In the genomic region with DNA sequence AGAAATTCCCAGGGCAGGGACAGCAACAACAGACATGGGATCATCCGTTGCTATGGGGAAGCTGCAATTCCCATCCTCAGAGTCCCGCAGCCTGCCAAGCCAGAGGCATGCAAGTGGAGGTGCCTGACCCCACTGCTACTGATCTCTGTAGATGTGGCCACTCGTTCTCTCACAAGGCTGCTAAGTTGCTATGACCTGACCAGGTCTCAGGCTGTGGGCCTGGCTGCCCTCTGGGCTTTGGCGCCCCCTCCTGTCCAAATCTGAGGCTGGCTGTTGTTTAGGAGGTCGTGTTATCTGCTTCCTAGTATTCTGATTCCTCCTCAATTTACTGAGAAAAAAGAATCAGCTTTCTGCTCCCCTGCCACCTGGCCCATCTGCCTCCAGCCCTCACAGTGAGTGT, we compare ENCODE assay signal across 8 mouse cellular contexts. TPM values are rescaled to one million over a fixed set of nuclear protein-coding genes. Genes with fewer than 3 reads are reported as not detected.
DNase-seq lines count a peak whose midpoint lies in the region; ATAC-seq and TF ChIP-seq lines count a peak whose summit lies in the region.

No protein-coding gene starts in this region.

- TF ChIP-seq CTCF in forebrain, postnatal 0 days (IDR thresholded peaks at IDR 0.05; ENCODE audit: low read depth), result peak; percentile 57

- H3K27me3 ChIP-seq in forebrain, postnatal 0 days (ENCODE audit: insufficient read depth, low read length), result no peaks in the 10 kb centered on the region
- no peaks in the 10 kb centered on the region for H3K27me3 ChIP-seq in hindbrain, embryonic 15.5 days
- no peaks in the 10 kb centered on the region for H3K27me3 ChIP-seq in liver, embryonic 16.5 days (ENCODE audit: control insufficient read depth, insufficient read depth, low read depth, low read length)
- no peaks in the 10 kb centered on the region for H3K27me3 ChIP-seq in neural tube, embryonic 14.5 days (ENCODE audit: control insufficient read depth, insufficient read depth, low read length)

- no peaks in the 10 kb centered on the region for H3K9me3 ChIP-seq in forebrain, postnatal 0 days (ENCODE audit: low read length)
- no peaks in the 10 kb centered on the region for H3K9me3 ChIP-seq in hindbrain, embryonic 15.5 days
- H3K9me3 ChIP-seq in liver, embryonic 16.5 days (replicated peaks; ENCODE audit: control insufficient read depth, low read length), result no peaks in the 10 kb centered on the region
- H3K9me3 ChIP-seq in neural tube, embryonic 14.5 days (ENCODE audit: control insufficient read depth, low read length), result no peaks in the 10 kb centered on the region

- no peak overlapping the region for H3K27ac ChIP-seq in forebrain, postnatal 0 days (ENCODE audit: low read depth, low read length)
- H3K27ac ChIP-seq in hindbrain, embryonic 15.5 days (replicated peaks), result no peak overlapping the region
- no peak overlapping the region for H3K27ac ChIP-seq in liver, embryonic 16.5 days (ENCODE audit: low read length)
- no peak overlapping the region for H3K27ac ChIP-seq in neural tube, embryonic 14.5 days (ENCODE audit: low read depth, low read length)

- no peaks in the 10 kb centered on the region for H3K36me3 ChIP-seq in forebrain, postnatal 0 days (ENCODE audit: insufficient read depth)
- H3K36me3 ChIP-seq in hindbrain, embryonic 15.5 days, result no peaks in the 10 kb centered on the region
- no peaks in the 10 kb centered on the region for H3K36me3 ChIP-seq in liver, embryonic 16.5 days (ENCODE audit: control insufficient read depth, insufficient read depth)
- H3K36me3 ChIP-seq in neural tube, embryonic 14.5 days (ENCODE audit: control insufficient read depth, insufficient read depth, low read length), result no peaks in the 10 kb centered on the region

- peaks cover 7% of the 10 kb centered on the region for H3K4me1 ChIP-seq in forebrain, postnatal 0 days (ENCODE audit: insufficient read depth)
- peaks cover 24% of the 10 kb centered on the region for H3K4me1 ChIP-seq in hindbrain, embryonic 15.5 days (replicated peaks)
- H3K4me1 ChIP-seq in liver, embryonic 16.5 days (ENCODE audit: control insufficient read depth, low read depth, low read length), result no peaks in the 10 kb centered on the region
- peaks cover 3% of the 10 kb centered on the region; the same call in 1 of the 2 replicates for H3K4me1 ChIP-seq in neural tube, embryonic 14.5 days (ENCODE audit: control insufficient read depth, insufficient read depth, low read length)

- H3K4me3 ChIP-seq in forebrain, postnatal 0 days (ENCODE audit: low read depth, low read length), result no peak overlapping the region
- no peak overlapping the region for H3K4me3 ChIP-seq in hindbrain, embryonic 15.5 days
- no peak overlapping the region for H3K4me3 ChIP-seq in liver, embryonic 16.5 days (ENCODE audit: low read depth, low read length)
- no peak overlapping the region for H3K4me3 ChIP-seq in neural tube, embryonic 14.5 days (ENCODE audit: low read depth, low read length)

- peak; percentile 28 for ATAC-seq in forebrain, postnatal 0 days
- peak; percentile 38; the same call in 1 of the 2 replicates for ATAC-seq in hindbrain, embryonic 15.5 days (ENCODE audit: low FRiP score, low read depth)
- peak; percentile 68 for ATAC-seq in liver, embryonic 16.5 days (ENCODE audit: low read depth)
- ATAC-seq in neural tube, embryonic 14.5 days (ENCODE audit: low read depth), result peak; percentile 42; the same call in 1 of the 2 replicates

- H3K4me2 ChIP-seq in forebrain, postnatal 0 days (ENCODE audit: low read depth), result no peak overlapping the region
- H3K4me2 ChIP-seq in hindbrain, embryonic 15.5 days, result no peak overlapping the region
- no peak overlapping the region for H3K4me2 ChIP-seq in liver, embryonic 16.5 days (ENCODE audit: low read depth, low read length)
- H3K4me2 ChIP-seq in neural tube, embryonic 14.5 days (ENCODE audit: low read depth, low read length), result no peak overlapping the region

- no peak overlapping the region for H3K9ac ChIP-seq in forebrain, postnatal 0 days
- H3K9ac ChIP-seq in hindbrain, embryonic 15.5 days, result no peak overlapping the region
- no peak overlapping the region for H3K9ac ChIP-seq in liver, embryonic 16.5 days (ENCODE audit: low read depth, low read length)
- no peak overlapping the region for H3K9ac ChIP-seq in neural tube, embryonic 14.5 days (replicated peaks; ENCODE audit: low read depth, low read length)

- DNase-seq in CD4-positive helper T cell, adult 2 months (ENCODE audit: low read depth, low spot score), result peak; percentile 53
- peak; percentile 81 for DNase-seq in MN1 (ENCODE audit: low spot score)
- DNase-seq in cerebellum, adult 9-10 months, result peak; percentile 79
- DNase-seq in forebrain, postnatal 0 days, result no peak
- DNase-seq in right cerebral cortex, postnatal 25 days, result no peak

- WGBS in forebrain, postnatal 0 days, result 30% methylated on average over 5 of the region's 5 CpGs
- WGBS in hindbrain, embryonic 15.5 days, result 32% methylated on average over 5 of the region's 5 CpGs
- 33% methylated on average over 5 of the region's 5 CpGs for WGBS in liver, embryonic 16.5 days (ENCODE audit: insufficient replicate concordance)
- 30% methylated on average over 5 of the region's 5 CpGs for WGBS in neural tube, embryonic 14.5 days

RNA-seq across cellular contexts. Expression of a gene that starts 29.4 kb away (rescaled TPM):
- 17.3 and 20.4 TPM in 2 replicates for total RNA-seq in forebrain, postnatal 0 days (2014; rRNA removed)
- polyA plus RNA-seq in forebrain, postnatal 0 days (2015; fragmentation: Nextera tagmentation; extraction: Ambion mirVana), result 20.6 and 22.8 TPM in 2 replicates
- 18.8 and 22.6 TPM in 2 replicates for polyA plus RNA-seq in hindbrain, embryonic 15.5 days (2015; fragmentation: Nextera tagmentation; extraction: Ambion mirVana)
- 9.8 and 10.4 TPM in 2 replicates for polyA plus RNA-seq in liver, embryonic 16.5 days (2015; fragmentation: Nextera tagmentation; extraction: Ambion mirVana)
- polyA plus RNA-seq in neural tube, embryonic 14.5 days (2014; fragmentation: Nextera tagmentation; extraction: Ambion mirVana), result 22.1 and 26.3 TPM in 2 replicates

Comparison
In these comparisons a context has a peak if more than half of its experiments do, and no peak if none do; other contexts are left out.
1. DNase-seq: peak in CD4-positive helper T cell, adult 2 months (single experiment), MN1 (single experiment) and cerebellum, adult 9-10 months (single experiment); none in forebrain, postnatal 0 days (single experiment) and right cerebral cortex, postnatal 25 days (single experiment).
2. Peak in every context shown above with its lines, with median percentiles within 50 percentile points of each other: ATAC-seq.